Mouse (Mus musculus) cerebellum, adult (tissue): ENCODE data around the gene Dnm3.

Experiments
- ATAC-seq: cut with Nextera tagmentation; 2 replicates; pipeline ENCODE4 v1.9.2; 2017; ENCODE audit warnings: mild to moderate bottlenecking, moderate library complexity, mixed read lengths; ENCODE audit not compliant: insufficient number of reproducible peaks, low FRiP score, low TSS enrichment

Dnm3 gene

GRCm38 (mm10) chr1:162136328-162136727 lies 341.5 kb downstream of the Dnm3 start:
- no peak for ATAC-seq

DNA sequence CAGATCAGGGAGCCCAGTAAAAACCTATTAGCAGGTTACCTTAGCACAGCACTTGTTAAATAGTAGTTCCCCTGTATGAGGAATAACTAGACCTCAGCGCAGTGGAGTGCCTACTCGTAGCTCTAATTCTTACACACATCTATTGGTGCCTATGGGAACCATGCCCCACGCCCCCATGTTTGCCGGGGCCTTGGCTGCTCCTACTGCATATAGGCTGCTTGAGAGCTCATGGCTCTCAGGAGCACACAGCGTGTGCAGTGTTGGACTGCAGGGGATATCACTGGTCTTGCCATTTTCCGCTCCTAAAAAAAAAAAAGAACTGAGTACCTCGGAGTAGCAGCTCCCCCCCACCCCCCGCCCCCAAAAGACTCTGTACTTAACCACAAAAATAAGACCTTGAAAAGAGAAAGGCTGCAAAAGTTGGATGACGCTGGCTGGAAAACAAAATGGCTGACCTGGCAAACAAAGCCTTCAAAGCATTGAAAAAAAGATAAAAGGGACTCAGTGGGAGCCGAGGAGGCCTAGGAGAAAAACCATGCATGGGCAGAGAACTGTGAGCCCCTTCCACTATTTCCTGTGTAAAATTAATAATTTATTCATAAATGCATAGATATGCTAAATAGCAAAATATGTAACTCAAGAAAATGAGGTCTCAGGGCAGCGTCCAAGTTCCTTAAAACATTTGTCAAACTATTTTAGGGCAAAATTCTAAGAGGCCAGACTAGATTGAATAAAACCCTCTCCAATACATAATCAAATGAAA lies 342.2 kb downstream of the Dnm3 start:
- no peak for ATAC-seq

- no peak for ATAC-seq
Measured at GRCm38 (mm10) chr1:162134651-162135066, 343.2 kb downstream of the Dnm3 start.

DNA sequence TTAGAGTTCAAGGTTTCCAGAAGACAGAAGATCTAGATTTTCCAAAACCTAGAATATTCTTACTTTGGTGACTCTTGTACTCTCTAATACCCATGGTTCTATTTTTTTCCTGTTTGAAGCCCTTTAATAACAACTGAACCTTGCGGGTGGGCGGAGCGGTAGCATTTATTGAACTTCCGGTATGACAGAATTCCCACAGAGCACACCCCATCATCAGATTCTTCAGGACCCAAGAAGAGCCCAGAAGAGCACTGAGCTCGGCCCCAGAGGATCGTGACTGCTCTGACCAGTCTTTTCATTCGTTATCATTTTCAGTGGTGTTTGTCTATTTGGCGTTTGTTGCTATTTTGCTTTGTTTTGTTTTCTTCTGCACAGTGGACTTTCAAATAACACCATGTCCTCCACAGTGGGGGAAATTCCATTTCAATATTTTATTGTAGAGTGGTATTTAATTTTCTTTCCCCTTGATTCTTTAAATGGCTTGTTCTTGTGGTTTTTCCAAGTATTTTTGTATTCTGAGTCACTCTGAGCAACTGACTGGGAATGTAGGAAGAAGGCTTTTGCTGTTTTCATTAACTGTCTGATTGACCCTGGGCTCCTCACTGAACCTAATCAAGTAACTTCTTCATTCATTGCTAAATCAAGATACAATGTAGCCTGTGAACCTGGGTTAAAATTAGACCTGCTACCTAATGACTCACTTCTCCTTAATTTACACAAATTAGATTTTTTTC lies 344.8 kb downstream of the Dnm3 start:
- ATAC-seq = no peak

- no peak for ATAC-seq
Measured at GRCm38 (mm10) chr1:162126856-162127792, 350.7 kb downstream of the Dnm3 start.

GRCm38 (mm10) chr1:162124396-162124795 lies 353.4 kb downstream of the Dnm3 start:
- ATAC-seq = no peak

- no peak for ATAC-seq
Measured at GRCm38 (mm10) chr1:162121441-162122200, 356.2 kb downstream of the Dnm3 start.

DNA sequence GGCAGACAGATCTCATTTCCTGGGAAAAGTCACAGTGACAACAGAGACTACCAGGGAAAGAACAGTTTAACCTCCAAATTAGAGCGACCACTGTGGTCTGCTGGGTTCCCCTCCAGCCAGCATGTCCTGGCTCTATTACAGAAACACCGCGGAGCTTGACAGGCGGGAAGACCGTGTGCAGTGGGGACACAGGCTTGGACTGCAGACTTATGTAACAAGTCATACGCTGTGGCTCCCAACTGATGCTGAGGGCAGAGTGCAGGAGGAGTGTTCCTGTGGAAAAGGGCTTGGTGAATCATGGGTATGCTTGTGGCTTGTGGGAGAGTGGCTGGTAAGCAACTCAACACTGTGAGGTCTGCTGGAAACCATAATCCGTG lies 368.4 kb downstream of the Dnm3 start:
- peak; percentile 91 for ATAC-seq

- ATAC-seq = no peak
Measured at GRCm38 (mm10) chr1:162108726-162109436, 369.0 kb downstream of the Dnm3 start.

DNA sequence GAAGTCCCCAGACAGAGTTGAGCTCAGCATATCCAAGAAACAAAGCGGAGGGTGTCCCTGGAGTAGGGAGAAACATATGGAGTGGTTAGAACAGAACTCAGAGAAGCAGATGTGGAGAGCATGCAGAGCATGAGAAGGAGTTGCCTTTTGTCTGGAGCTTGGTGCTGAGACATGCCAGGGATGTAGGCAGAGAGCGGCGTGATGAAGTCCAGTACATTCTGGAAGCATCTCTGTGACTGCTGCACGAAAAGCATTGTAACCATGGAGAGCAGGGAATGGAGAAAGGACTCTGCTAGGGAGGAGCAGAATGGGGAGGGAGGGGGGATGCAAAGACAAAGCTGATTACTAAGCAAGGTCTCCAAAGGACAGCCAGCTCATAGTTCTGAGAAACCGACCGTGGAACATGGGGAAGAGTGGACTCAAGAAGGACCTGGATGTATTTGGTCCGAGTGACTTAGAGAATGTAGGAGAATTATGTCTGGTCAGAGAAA lies 369.6 kb downstream of the Dnm3 start:
- ATAC-seq = no peak

GRCm38 (mm10) chr1:162107011-162107606 lies 370.7 kb downstream of the Dnm3 start:
- ATAC-seq = peak; percentile 33

DNA sequence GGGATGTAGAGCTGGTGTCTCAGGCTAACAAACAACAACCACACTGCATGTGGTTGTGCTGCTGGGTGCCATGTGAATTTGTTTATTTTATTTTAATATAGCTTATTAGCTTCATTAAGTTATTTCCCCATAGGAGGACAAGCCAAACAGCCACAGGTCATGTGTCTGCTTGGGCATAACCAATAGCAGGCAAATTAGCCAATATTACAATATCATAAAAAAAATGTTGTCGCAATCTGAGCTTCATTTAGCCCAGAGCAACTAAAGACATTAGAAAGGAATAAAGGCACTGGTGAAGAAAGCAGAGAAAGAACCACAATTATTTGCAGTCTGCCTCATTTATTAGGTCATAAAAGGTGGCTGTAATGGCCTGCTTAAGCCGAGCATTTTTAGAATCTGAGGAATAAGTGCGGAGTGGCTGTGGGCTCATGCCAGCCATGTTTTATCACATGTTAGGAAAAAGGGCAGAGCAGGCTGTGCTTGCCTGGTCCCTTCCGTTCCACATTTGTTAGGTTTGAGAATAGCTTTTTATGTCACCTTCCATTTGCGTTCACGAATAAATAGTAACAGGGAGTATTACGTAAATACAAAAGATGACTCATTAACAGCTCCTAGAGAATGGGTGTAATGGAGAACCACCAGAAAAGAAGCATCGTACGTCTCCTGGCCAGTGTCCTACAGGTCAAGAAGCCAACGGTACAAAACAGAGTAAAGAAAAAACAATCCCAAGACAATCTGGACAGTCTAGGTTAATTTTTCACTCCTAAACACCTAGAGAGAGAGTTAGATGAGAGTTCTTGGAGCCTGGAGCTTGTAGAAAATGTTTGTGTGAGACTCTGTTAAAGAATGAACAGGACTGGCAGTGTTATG lies 376.6 kb downstream of the Dnm3 start:
- ATAC-seq = no peak

DNA sequence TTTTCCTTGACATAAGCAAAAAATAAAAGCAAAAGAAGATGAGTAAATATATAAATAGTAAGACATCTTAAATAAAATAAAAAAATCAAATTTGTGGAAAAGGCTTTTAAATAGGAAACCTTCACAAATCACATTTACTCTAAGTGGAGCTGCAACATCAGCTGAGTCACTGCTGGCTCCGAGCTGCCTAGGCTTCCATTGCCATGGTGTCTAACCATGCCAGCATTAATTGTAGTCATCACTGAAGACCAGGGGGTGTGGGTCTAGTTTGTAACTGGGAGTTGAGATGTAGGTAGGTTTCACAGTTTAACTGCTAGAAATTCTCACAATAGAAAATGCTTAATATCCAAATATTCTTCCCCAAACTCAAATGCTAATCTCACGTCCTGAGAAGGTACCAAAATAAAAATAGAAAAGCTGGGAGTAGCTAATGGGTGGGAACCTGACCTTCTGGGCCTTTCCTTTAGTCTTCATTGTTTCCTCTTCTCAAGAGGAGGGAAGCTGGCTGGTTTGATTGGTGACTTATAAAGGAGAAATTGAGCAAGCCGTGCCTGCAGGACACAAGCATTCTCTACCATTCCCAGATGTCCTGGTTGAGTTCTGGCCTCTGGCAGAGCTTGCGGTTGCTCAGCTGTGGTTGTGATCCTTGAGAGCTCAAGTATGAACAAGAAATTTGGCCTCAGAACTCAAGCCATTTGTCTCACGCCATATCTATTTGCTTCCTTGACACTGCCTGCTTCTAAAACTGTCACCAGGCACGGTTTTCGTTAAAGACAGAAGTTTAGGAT lies 377.6 kb downstream of the Dnm3 start:
- ATAC-seq = no peak

GRCm38 (mm10) chr1:162099203-162099602 lies 378.6 kb downstream of the Dnm3 start:
- ATAC-seq = no peak

DNA sequence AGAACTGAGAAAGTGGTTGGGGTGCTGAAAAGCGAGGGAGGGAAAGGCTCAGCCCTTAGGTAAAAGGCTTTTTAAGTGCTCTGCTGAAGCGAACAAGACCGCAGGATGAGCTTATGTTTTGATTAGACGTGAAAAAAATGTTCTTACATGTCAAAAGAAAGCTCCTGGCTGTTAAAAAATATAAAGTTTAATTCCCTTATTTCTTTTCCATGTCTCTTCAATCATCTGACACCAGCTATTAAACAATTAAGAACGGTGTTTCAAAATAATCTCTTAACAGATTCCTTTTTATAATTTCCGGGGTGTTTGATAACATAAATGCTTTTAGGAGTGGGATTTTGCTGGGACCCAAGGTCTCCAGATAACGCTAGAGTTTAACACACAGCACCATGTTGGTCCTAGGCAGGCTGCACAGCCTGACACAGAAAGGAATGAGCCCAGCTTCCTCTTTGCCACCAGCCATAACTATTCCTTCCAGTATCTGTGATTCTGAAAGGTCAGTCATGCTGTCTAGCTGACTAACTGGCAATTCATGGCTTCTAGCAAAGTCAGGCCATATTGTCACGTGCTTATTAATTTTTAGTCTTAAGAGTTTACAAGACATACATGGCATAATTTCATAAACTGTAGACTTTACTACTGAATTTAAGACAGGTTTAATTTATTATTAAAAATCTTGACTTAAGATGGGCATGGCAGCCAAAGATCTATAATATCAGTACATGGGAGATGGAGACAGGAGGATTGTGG lies 383.1 kb downstream of the Dnm3 start:
- no peak for ATAC-seq

DNA sequence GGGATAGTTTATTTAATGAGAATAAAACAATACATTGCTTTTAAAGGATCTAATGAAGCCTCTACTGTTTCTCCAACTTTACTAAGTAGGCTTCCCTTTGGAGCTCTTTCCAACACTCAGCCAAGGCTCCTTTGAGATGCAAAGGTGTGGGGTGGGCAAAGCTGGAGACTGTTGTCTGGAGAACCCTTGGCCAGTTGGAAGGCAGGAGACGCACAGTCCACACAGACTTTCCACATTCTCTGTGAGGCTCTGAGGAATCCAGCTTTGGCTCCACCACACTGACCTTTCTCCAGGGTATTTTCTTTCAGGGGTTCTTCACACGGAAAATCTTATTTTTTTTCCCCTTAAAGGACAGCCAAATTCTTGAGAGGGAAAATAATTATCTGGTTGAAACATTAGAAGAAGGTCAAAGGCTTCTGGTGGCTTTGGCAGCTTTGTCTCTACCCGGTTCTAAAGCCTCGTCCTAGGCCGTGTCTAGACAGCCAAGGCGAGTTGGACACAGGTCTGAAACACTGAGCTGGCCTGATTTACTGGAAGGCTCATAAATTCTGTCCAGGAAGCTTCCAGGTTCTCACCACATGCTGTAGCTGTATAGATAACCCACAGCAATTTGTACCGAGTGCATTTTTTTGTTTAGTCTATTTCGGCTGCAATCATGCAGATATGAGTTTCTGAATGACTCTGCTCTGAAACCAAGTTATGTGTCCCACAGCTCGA lies 383.9 kb downstream of the Dnm3 start:
- ATAC-seq = no peak
